ENCODE assay signal across 19 mouse cellular contexts in the genomic region with DNA sequence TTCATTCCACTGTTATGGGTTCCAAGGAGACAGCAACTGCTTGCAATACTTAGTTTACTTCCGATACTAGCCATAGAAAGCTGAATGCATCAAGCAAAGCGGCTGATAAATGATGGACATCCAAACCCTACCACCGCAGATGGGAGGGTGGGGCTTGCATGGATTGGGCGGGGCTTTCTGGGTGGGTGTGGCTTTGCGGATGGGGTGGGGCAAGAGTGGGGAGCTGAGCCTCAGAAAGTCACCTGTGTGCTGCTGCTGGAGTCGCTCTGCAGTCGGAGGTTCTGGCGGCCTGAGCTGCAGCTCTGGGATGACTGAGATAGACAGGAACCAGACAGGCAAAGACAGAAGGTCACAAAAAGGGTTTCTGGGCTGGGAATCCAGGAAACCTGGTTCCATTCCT. TPM values are rescaled to one million over a fixed set of nuclear protein-coding genes. Genes with fewer than 3 reads are reported as not detected.
"Had no signal": no experiment of that assay in that cellular context is flagged by ENCODE, and none has a peak within 500 bp of the region (broad histone marks: within the 10 kb centered on the region; RNA-seq: fewer than 3 reads in every experiment).

No protein-coding gene starts in this region.

- H3K4me3 ChIP-seq: midbrain, embryonic 10.5 days; midbrain, embryonic 12.5 days; myocyte; neural tube, embryonic 13.5 days; neural tube, embryonic 15.5 days had no signal

- DNase-seq: lung, embryonic 14.5 days; lung, postnatal 10 days; lung, postnatal 4 days; midbrain, embryonic 14.5 days; retina, postnatal 1 day; right cerebral cortex, adult 18-20 months; right cerebral cortex, postnatal 25 days; right cerebral cortex, postnatal 4 days; spleen, adult 18-20 months; thymus, adult 18-20 months; thymus, postnatal 14 days; thymus, postnatal 36 days had no signal

- H3K9ac ChIP-seq: lung, embryonic 14.5 days; midbrain, embryonic 12.5 days; neural tube, embryonic 13.5 days; neural tube, embryonic 15.5 days had no signal

- H3K4me1 ChIP-seq: midbrain, embryonic 10.5 days; midbrain, embryonic 12.5 days; neural tube, embryonic 13.5 days; neural tube, embryonic 15.5 days had no signal

- H3K9me3 ChIP-seq: midbrain, embryonic 10.5 days; neural tube, embryonic 13.5 days; neural tube, embryonic 15.5 days had no signal

- H3K27me3 ChIP-seq: midbrain, embryonic 12.5 days; neural tube, embryonic 13.5 days; neural tube, embryonic 15.5 days had no signal

- H3K27ac ChIP-seq: midbrain, embryonic 10.5 days; midbrain, embryonic 12.5 days; neural tube, embryonic 13.5 days; neural tube, embryonic 15.5 days had no signal

RNA-seq across cellular contexts. Expression of a gene that starts 38.9 kb away (rescaled TPM):
- total RNA-seq: megakaryocyte, adult 5-6 weeks; megakaryocyte-erythroid progenitor cell, adult 5-6 weeks had no signal

RNA-seq across cellular contexts. Expression of a gene that starts 44.9 kb away (rescaled TPM):
- total RNA-seq: megakaryocyte, adult 5-6 weeks had no signal
